Mouse (Mus musculus) megakaryocyte-erythroid progenitor cell, adult 5 weeks (primary cell): ENCODE results near the gene Olfr1288. TPM values are rescaled to one million over a fixed set of nuclear protein-coding genes. Genes with fewer than 3 reads are reported as not detected.

Experiments
- polyA plus RNA-seq: library from polyadenylated mRNA; stranded (reverse); fragments of >175 nt; gene quantifications from 2 replicates; pipeline ENCODE4 v1.2.3, GENCODE M21; 2012

Gene Olfr1288
- polyA plus RNA-seq = not detected in 2 replicates

DNA sequence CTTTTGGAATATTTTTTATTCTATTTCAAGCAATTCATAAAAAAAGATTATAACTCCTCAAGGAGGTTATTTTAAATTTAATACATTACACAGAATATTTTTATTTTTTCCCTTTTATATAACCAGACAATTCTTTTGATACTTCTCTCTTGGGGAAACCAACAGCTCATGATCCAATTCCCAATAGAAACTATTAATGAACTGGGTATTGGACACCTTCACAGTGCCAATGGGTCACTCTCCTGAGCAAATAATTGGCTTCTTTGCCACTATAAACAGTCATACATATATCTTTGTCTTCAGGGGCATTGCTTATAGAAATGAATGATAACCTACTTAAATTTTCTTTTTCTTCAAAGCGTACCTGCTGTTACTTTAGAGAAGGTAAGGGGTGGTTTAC is at the start of gene Olfr1288:
Olfr1288 (plus strand) TSS at position 301 of the 400 bp plus-strand sequence.

DNA sequence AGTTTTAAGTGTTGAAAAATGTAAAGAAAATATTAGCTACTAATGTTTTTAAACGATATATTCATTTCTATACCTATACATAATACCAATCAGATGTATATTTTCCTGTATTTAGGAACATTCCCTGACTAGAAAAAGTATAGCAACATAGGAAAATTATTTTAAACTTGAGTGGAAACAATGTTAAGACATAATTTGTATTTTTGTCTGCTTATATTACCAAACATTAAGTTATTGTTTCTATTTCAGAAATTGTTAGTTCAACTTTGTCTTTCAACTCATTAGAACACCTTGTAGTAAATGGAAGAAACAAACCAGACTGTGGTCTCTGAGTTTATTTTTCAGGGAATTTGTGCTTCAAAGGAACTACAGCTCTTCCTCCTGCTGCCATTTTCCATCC is 25.1 kb upstream of the Olfr1288 start, which contains the start of gene Olfr1287:
Olfr1287 (plus strand) TSS at position 301 of the 400 bp plus-strand sequence.

DNA sequence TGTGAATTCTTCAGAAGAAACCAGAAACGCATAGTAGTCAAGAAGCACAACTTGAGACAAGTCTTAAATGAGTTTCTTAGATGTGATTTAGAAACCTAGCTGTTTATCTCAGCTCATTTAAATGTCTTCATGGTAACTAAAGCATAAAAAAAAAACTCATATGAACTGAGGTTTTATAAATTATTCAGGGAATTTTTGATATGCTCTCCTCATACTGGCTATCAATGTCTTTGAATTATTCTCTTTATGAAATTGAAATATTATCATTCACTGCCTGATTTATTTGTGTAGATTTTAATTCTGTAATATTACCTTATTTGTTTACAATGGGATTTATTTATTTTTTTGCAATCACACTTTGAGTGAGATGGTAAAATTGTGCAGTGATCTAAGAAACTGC is 6.6 kb downstream of the Olfr1288 start, which contains the start of gene Olfr1289:
Olfr1289 (plus strand) TSS at position 301 of the 400 bp plus-strand sequence.

DNA sequence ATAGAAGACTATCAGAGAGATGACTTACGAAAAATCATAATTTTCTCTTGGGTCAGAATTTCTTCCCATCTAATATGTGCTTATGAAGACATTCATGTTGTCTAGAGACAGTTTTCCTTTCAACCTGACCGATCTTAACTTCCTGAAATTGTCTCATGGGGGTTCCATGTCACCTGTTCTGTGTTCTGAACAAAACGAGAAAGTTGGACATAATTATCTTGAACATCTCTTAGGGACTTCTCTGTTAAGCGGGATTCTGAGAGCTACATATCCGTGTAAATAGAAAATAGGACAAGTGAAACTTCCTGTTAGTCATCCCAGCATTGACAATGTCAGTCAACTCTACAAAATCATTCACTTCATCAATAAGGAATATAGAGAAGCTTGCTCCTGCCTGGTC is 19.8 kb downstream of the Olfr1288 start, which contains the start of gene Olfr1290:
Olfr1290 (minus strand) TSS at position 101 of the 400 bp plus-strand sequence.

DNA sequence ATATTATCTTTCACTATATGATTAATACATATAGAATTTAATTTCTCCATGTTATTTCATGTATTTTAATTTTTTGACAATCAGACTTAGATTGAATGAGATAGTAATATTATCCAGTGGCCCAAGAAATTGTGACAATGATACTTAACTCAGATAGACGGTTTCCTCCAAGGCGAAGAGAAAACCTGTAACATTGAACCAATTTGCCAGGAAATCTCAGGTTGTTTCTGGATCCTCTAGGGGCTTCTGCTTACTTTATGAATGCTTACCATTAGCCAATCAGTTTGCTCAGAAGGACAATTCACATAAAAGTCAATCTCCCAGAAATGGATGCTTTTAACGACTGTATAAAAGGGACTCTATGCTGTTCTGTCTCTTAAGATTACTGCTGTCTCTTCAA is 23.0 kb downstream of the Olfr1288 start, which contains the start of gene Olfr1291-ps1:
Olfr1291-ps1 (plus strand) TSS at position 301 of the 400 bp plus-strand sequence.

GRCm38 (mm10) chr2:111524903-111525302 is 51.0 kb downstream of the Olfr1288 start, which contains the start of gene Olfr1293-ps:
TSS of gene Olfr1293-ps (plus strand) at chr2:111525203.

Other genes starting within 250 kb of the Olfr1288 start
- not detected in 2 replicates for gene 4930430A15Rik, start 244.5 kb upstream of the Olfr1288 start, polyA plus RNA-seq
- not detected in 2 replicates for gene Olfr1275, start 238.8 kb upstream of the Olfr1288 start, polyA plus RNA-seq
- not detected in 2 replicates for gene Olfr1276, start 219.6 kb upstream of the Olfr1288 start, polyA plus RNA-seq
- gene Olfr1277, start 200.0 kb upstream of the Olfr1288 start, polyA plus RNA-seq = not detected in 2 replicates
- not detected in 2 replicates for gene Olfr1278, start 184.0 kb upstream of the Olfr1288 start, polyA plus RNA-seq
- not detected in 2 replicates for gene Olfr1279, start 173.5 kb upstream of the Olfr1288 start, polyA plus RNA-seq
- not detected in 2 replicates for gene Olfr1280, start 160.1 kb upstream of the Olfr1288 start, polyA plus RNA-seq
- gene Olfr1281, start 147.6 kb upstream of the Olfr1288 start, polyA plus RNA-seq = not detected in 2 replicates
- not detected in 2 replicates for gene Olfr1282, start 138.0 kb upstream of the Olfr1288 start, polyA plus RNA-seq
- gene Olfr1283, start 107.3 kb upstream of the Olfr1288 start, polyA plus RNA-seq = not detected in 2 replicates
- not detected in 2 replicates for gene Olfr1284, start 98.6 kb upstream of the Olfr1288 start, polyA plus RNA-seq
- gene Olfr1286, start 51.0 kb upstream of the Olfr1288 start, polyA plus RNA-seq = not detected in 2 replicates
- not detected in 2 replicates for gene Olfr1287, start 25.0 kb upstream of the Olfr1288 start, polyA plus RNA-seq
- gene Olfr1289, start 6.7 kb downstream of the Olfr1288 start, polyA plus RNA-seq = not detected in 2 replicates
- gene Olfr1290, start 19.7 kb downstream of the Olfr1288 start, polyA plus RNA-seq = not detected in 2 replicates
- gene Olfr1291-ps1, start 23.1 kb downstream of the Olfr1288 start, polyA plus RNA-seq = not detected in 2 replicates
- gene Olfr1293-ps, start 51.1 kb downstream of the Olfr1288 start, polyA plus RNA-seq = not detected in 2 replicates
- gene Olfr1294, start 66.2 kb downstream of the Olfr1288 start, polyA plus RNA-seq = not detected in 2 replicates
- not detected in 2 replicates for gene Olfr1295, start 95.6 kb downstream of the Olfr1288 start, polyA plus RNA-seq
- not detected in 2 replicates for gene Olfr1297, start 152.4 kb downstream of the Olfr1288 start, polyA plus RNA-seq
- gene Olfr1298, start 175.1 kb downstream of the Olfr1288 start, polyA plus RNA-seq = not detected in 2 replicates
- not detected in 2 replicates for gene Olfr1299, start 187.3 kb downstream of the Olfr1288 start, polyA plus RNA-seq